Mouse (Mus musculus) testis, postnatal 10 days (tissue): ENCODE results near the gene Olfr169.
"Not testable (repeated sequence)": the region's sequence is repeated elsewhere in the genome, so short reads cannot be mapped to it uniquely, and the experiment has no call there.

ENCODE experiments used
- DNase-seq: peaks from one replicate; pipeline ENCODE4 v3.0.0; 2021; ENCODE audit warnings: low spot score

Olfr169 gene

GRCm38 (mm10) chr16:19571709-19572108, at the start of gene Olfr169:
Gene Olfr169 (minus strand): TSS chr16:19571809.
- DNase-seq: not testable (repeated sequence)

- not testable (repeated sequence) for DNase-seq
Observed at GRCm38 (mm10) chr16:19611782-19612181, 40.2 kb upstream of the Olfr169 start, which contains the start of gene Olfr170. Gene Olfr170 (minus strand): TSS chr16:19611882.

- no peak for DNase-seq
Observed at GRCm38 (mm10) chr16:19603166-19603565, 31.6 kb upstream of the Olfr169 start.

- DNase-seq: not testable (repeated sequence)
Observed at GRCm38 (mm10) chr16:19553429-19553828, 18.2 kb downstream of the Olfr169 start.

GRCm38 (mm10) chr16:19552246-19552645, 19.4 kb downstream of the Olfr169 start:
- DNase-seq: not testable (repeated sequence)

- no peak for DNase-seq
Observed at GRCm38 (mm10) chr16:19535455-19535854, 36.2 kb downstream of the Olfr169 start, which contains the start of gene Olfr168. Gene Olfr168 (minus strand): TSS chr16:19535555.

GRCm38 (mm10) chr16:19522166-19522565, 49.4 kb downstream of the Olfr169 start, which contains the start of gene Olfr167:
Gene Olfr167 (minus strand): TSS chr16:19522266.
- DNase-seq: no peak
